ENCODE assay signal across 22 mouse cellular contexts in genomic region chr11:109715311-109715781, GRCm38 (mm10). TPM values are rescaled to one million over a fixed set of nuclear protein-coding genes. Genes with fewer than 3 reads are reported as not detected.
DNase-seq lines count a peak whose midpoint lies in the region; ATAC-seq lines count a peak whose summit lies in the region.
"Had no signal": no experiment of that assay in that cellular context is flagged by ENCODE, and none has a peak within 500 bp of the region (broad histone marks: within the 10 kb centered on the region; RNA-seq: fewer than 3 reads in every experiment).

No protein-coding gene starts in this region.

- no peak for ATAC-seq in heart, embryonic 11.5 days (replicated peaks; ENCODE audit: insufficient number of reproducible peaks, low FRiP score, low TSS enrichment)
- peak; percentile 33 for ATAC-seq in limb, embryonic 15.5 days (ENCODE audit: insufficient number of reproducible peaks, low FRiP score, low TSS enrichment, low read depth)
- ATAC-seq: forebrain, postnatal 0 days; intestine, embryonic 16.5 days; midbrain, embryonic 13.5 days had no signal

- peak; percentile 85 for DNase-seq in heart, adult 11 months
- DNase-seq in embryonic facial prominence, embryonic 10.5 days (ENCODE audit: low spot score) = peak; percentile 57
- peak; percentile 76 for DNase-seq in forelimb bud, embryonic 11.5 days (ENCODE audit: low read depth, low spot score)
- no peak for DNase-seq in natural killer cell, adult 2 months (ENCODE audit: low spot score in 2 of 2)
- DNase-seq in frontal cortex, postnatal 14 days (ENCODE audit: low spot score in 2 of 2) = no peak
- no peak for DNase-seq in right cerebral cortex, adult 18-20 months
- DNase-seq: B cell, adult 2 months; forebrain, postnatal 0 days; heart, adult 18-20 months; heart, postnatal 36 days; kidney, postnatal 36 days; layer of hippocampus, adult 9-11 months; liver, embryonic 13.5 days; lung, embryonic 14.5 days; lung, postnatal 4 days; right cerebral cortex, postnatal 4 days had no signal

- no peak overlapping the region for H3K9ac ChIP-seq in heart, embryonic 11.5 days (ENCODE audit: low read depth, low read length)
- no peak overlapping the region for H3K9ac ChIP-seq in limb, embryonic 15.5 days
- H3K9ac ChIP-seq: forebrain, postnatal 0 days; hindbrain, embryonic 15.5 days; liver, embryonic 13.5 days; lung, embryonic 14.5 days; midbrain, embryonic 13.5 days had no signal

- no peaks in the 10 kb centered on the region for H3K27me3 ChIP-seq in heart, embryonic 11.5 days (ENCODE audit: control insufficient read depth, insufficient read depth, low read length)
- H3K27me3 ChIP-seq in embryonic facial prominence, embryonic 10.5 days (replicated peaks; ENCODE audit: low read depth, poor library complexity, severe bottlenecking) = peaks cover 17% of the 10 kb centered on the region
- peaks cover 4% of the 10 kb centered on the region; the same call in 1 of the 2 replicates for H3K27me3 ChIP-seq in limb, embryonic 15.5 days
- H3K27me3 ChIP-seq: hindbrain, embryonic 15.5 days had no signal

- H3K4me3 ChIP-seq in heart, embryonic 11.5 days (ENCODE audit: low read depth, low read length) = no peak overlapping the region
- H3K4me3 ChIP-seq in embryonic facial prominence, embryonic 10.5 days = no peak overlapping the region
- H3K4me3 ChIP-seq in limb, embryonic 15.5 days = no peak overlapping the region
- H3K4me3 ChIP-seq: hindbrain, embryonic 15.5 days; liver, embryonic 13.5 days; midbrain, embryonic 13.5 days had no signal

- no peaks in the 10 kb centered on the region for H3K4me1 ChIP-seq in heart, embryonic 11.5 days (ENCODE audit: control insufficient read depth, insufficient read depth, low read length)
- peaks cover 50% of the 10 kb centered on the region for H3K4me1 ChIP-seq in embryonic facial prominence, embryonic 10.5 days
- peaks cover 38% of the 10 kb centered on the region for H3K4me1 ChIP-seq in limb, embryonic 15.5 days
- H3K4me1 ChIP-seq: midbrain, embryonic 13.5 days had no signal

- no peaks in the 10 kb centered on the region for H3K9me3 ChIP-seq in heart, embryonic 11.5 days (replicated peaks; ENCODE audit: control insufficient read depth, low read length)
- H3K9me3 ChIP-seq in embryonic facial prominence, embryonic 10.5 days = no peaks in the 10 kb centered on the region
- H3K9me3 ChIP-seq in limb, embryonic 15.5 days = no peaks in the 10 kb centered on the region
- H3K9me3 ChIP-seq: hindbrain, embryonic 15.5 days; liver, embryonic 13.5 days; midbrain, embryonic 13.5 days had no signal

- H3K27ac ChIP-seq in heart, embryonic 11.5 days (ENCODE audit: low read depth, low read length) = no peak overlapping the region
- peak overlapping the region; percentile 63 for H3K27ac ChIP-seq in embryonic facial prominence, embryonic 10.5 days (replicated peaks)
- peak overlapping the region; percentile 77 for H3K27ac ChIP-seq in limb, embryonic 15.5 days
- H3K27ac ChIP-seq: hindbrain, embryonic 15.5 days; liver, embryonic 13.5 days; midbrain, embryonic 13.5 days; stomach, postnatal 0 days had no signal

- H3K36me3 ChIP-seq in heart, embryonic 11.5 days (ENCODE audit: control insufficient read depth, insufficient read depth, low read length) = no peaks in the 10 kb centered on the region
- H3K36me3 ChIP-seq in embryonic facial prominence, embryonic 10.5 days (replicated peaks) = no peaks in the 10 kb centered on the region
- H3K36me3 ChIP-seq in limb, embryonic 15.5 days = no peaks in the 10 kb centered on the region
- H3K36me3 ChIP-seq: hindbrain, embryonic 15.5 days; liver, embryonic 13.5 days; midbrain, embryonic 13.5 days had no signal

- H3K4me2 ChIP-seq in heart, embryonic 11.5 days = no peak overlapping the region
- no peak overlapping the region; the same call in 1 of the 2 replicates for H3K4me2 ChIP-seq in limb, embryonic 15.5 days
- H3K4me2 ChIP-seq: hindbrain, embryonic 15.5 days; liver, embryonic 13.5 days; lung, embryonic 14.5 days; midbrain, embryonic 13.5 days had no signal

- 82% methylated on average over 12 of the region's 12 CpGs for WGBS in heart, embryonic 11.5 days (ENCODE audit: insufficient replicate concordance)
- 52% methylated on average over 12 of the region's 12 CpGs for WGBS in embryonic facial prominence, embryonic 10.5 days
- WGBS in limb, embryonic 15.5 days = 34% methylated on average over 12 of the region's 12 CpGs

RNA-seq across cellular contexts. Expression of gene Fam20a, which starts 6.7 kb away (rescaled TPM):
- 0.86 and 1.2 TPM in 2 replicates for polyA plus RNA-seq in heart, embryonic 11.5 days (2014; fragmentation: Nextera tagmentation; extraction: Ambion mirVana)
- 0.69 and 1.1 TPM in 2 replicates for polyA plus RNA-seq in embryonic facial prominence, embryonic 10.5 days (2016; fragmentation: Nextera tagmentation; extraction: Ambion mirVana)
- 7.2 and 8.2 TPM in 2 replicates for polyA plus RNA-seq in limb, embryonic 15.5 days (2015; fragmentation: Nextera tagmentation; extraction: Ambion mirVana)

Comparison
In these comparisons a context has a peak if more than half of its experiments do, and no peak if none do; other contexts are left out.
1. DNase-seq: peak in heart, adult 11 months (single experiment), embryonic facial prominence, embryonic 10.5 days (single experiment) and forelimb bud, embryonic 11.5 days (single experiment); none in natural killer cell, adult 2 months (0 of 2), frontal cortex, postnatal 14 days (0 of 2) and right cerebral cortex, adult 18-20 months (single experiment).